Mouse (Mus musculus): ENCODE data around the gene Tiam2. TPM values are rescaled to one million over a fixed set of nuclear protein-coding genes. Genes with fewer than 3 reads are reported as not detected.

The Tiam2 gene
- polyA plus RNA-seq, 1 experiment = 254 TPM

DNA sequence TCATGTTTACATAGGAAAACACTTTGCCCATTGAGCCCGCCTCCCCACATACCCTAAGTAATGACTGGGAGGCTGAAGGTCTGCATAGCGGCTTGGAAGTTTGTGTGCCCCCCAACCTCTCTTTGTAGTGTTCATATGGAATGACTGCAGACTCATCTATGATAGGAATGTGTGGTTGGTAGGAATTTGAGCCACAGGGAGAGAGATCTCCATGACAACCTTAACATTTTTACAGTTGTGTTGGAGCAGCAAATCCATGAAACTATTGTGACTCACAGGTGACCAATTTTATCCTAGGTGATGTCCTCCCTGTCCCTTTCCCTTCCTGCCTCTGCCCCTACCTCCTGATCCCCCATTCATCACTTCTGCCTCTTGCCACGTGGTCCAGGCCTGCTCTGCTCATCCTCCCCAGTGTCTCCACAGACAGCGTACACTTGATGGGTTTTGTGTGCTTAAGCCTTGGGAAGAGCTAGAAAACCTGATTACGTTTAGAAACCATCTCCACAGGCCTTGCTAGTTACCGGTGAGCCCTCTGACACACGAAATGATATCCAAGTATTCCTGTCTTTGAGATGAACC lies 9.9 kb downstream of the Tiam2 start:
- Histone ChIP-seq H3K27ac (ENCODE audit: insufficient read depth, low read depth, low read length) (no peak overlapping the region), H3K4me1 (ENCODE audit: control insufficient read depth, insufficient read depth, low read length) (peaks cover 2% of the 10 kb centered on the region; the same call in 1 of the 2 replicates), H3K4me3 (ENCODE audit: insufficient read depth, low read depth, low read length) (no peak overlapping the region)
- TF ChIP-seq CTCF (IDR thresholded peaks at IDR 0.05; ENCODE audit: insufficient read depth, low read depth, low read length) = no peak
- TF ChIP-seq POLR2A (IDR thresholded peaks at IDR 0.05; ENCODE audit: insufficient read depth, low read depth, low read length) = no peak
- 90% methylated on average over 7 of the region's 7 CpGs for WGBS

DNA sequence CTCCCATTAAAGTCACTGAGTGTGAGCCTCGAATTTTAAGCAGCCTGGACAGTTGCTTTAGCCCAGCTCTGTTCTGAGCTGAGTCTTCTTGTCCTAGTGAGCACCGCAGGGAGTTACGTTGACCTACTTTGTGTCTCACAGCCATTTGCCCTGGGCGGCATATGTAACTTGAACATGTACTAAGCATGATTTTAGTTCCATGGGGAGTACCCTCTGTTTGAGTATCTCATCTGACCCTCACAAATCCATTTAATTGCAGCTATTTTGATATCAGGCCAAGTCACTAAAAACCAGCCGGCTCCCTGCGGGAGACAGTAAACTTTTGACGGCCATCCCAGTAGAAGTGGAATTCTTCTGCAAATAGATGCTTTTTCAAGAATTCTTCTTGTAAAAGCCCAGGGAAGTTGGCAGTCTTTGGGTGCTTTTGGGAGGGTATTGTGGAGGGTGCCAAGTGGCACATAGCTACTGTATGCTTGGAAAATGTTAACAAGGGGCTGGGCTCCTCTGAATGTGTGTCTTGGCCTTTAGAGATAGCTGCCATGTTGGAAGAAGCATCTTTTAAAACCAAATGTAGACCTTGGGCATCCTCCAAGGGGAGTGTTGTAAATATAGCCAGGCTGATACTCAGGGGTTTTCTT lies 10.6 kb downstream of the Tiam2 start:
- Histone ChIP-seq H3K4me3 (ENCODE audit: insufficient read depth, low read depth, low read length) (no peak overlapping the region), H3K27ac (ENCODE audit: insufficient read depth, low read depth, low read length) (no peak overlapping the region), H3K4me1 (ENCODE audit: control insufficient read depth, insufficient read depth, low read length) (peaks cover 2% of the 10 kb centered on the region; the same call in 1 of the 2 replicates)
- WGBS = 68% methylated on average over 7 of the region's 7 CpGs
- TF ChIP-seq CTCF (IDR thresholded peaks at IDR 0.05; ENCODE audit: insufficient read depth, low read depth, low read length) = no peak
- no peak for TF ChIP-seq POLR2A (IDR thresholded peaks at IDR 0.05; ENCODE audit: insufficient read depth, low read depth, low read length)

DNA sequence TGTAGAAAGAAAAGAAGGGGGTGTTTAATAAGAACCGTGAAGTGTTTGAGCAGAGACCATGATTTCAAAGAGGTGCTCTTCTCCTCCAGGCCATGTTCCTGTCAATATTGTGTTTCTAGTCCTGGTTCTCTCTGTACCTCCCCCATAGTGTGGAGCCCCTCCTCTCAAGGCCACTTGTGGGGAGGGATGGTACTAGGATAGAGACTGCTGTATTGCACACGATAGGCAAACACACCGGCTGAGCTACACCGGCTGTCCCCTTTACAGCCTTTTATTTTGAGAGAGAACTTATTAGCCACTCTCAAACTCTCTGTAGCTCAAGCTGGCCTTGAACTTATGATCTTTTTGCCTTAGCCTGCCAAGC lies 11.1 kb downstream of the Tiam2 start:
- H3K4me1 ChIP-seq (ENCODE audit: control insufficient read depth, insufficient read depth, low read length) = peaks cover 2% of the 10 kb centered on the region; the same call in 1 of the 2 replicates
- no peak overlapping the region for H3K4me3 ChIP-seq (ENCODE audit: insufficient read depth, low read depth, low read length)
- WGBS = 60% methylated on average over 4 of the region's 4 CpGs
- TF ChIP-seq CTCF (IDR thresholded peaks at IDR 0.05; ENCODE audit: insufficient read depth, low read depth, low read length) (no peak), POLR2A (IDR thresholded peaks at IDR 0.05; ENCODE audit: insufficient read depth, low read depth, low read length) (no peak)
- H3K27ac ChIP-seq (ENCODE audit: insufficient read depth, low read depth, low read length) = no peak overlapping the region

DNA sequence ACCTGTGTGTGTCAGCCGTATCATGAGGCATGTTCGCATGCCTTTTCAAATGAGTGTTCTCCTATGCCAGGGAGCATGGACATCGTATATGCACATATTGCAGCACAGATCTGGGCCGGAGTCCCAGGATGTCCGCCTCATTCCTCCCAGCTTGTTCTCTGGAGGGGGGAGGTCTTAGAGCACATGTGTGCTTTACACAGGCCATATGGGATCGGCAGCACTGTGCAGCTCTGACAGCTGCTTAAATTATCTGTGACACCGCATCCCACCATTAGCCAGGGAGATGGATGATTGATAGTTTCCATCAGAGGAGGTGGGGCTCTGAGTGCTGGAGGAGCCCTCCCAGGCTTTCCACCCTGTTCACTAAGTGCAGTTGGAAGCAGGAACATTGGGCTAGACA lies 12.4 kb downstream of the Tiam2 start:
- Histone ChIP-seq H3K4me1 (ENCODE audit: control insufficient read depth, insufficient read depth, low read length) (peaks cover 2% of the 10 kb centered on the region; the same call in 1 of the 2 replicates), H3K4me3 (ENCODE audit: insufficient read depth, low read depth, low read length) (no peak overlapping the region), H3K27ac (ENCODE audit: insufficient read depth, low read depth, low read length) (no peak overlapping the region)
- WGBS = 79% methylated on average over 7 of the region's 7 CpGs
- TF ChIP-seq CTCF (IDR thresholded peaks at IDR 0.05; ENCODE audit: insufficient read depth, low read depth, low read length) (no peak), POLR2A (IDR thresholded peaks at IDR 0.05; ENCODE audit: insufficient read depth, low read depth, low read length) (no peak)

DNA sequence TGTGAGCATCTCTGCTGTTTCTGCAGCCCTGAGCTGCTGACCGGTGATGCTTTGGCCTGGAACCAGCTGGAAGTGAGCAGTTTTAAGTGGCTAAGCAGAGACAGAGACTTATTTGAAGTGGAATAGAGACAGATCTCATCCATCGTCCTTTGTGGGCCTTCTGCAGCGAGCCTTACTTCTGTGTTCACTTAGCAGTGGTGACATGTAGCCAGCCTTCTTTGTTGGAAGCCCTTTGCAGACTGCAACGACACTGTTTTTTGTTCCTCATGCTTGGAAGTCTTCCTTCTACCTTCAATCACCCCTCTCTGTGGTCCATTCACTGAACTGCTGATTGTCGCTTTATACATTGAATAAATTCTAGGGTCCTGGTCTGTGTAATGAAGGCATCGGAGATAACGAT lies 18.5 kb downstream of the Tiam2 start:
- 0 out of 2 replicates have a peak overlapping the region, but pooled peaks have one; percentile 29 for H3K27ac ChIP-seq (ENCODE audit: insufficient read depth, low read depth, low read length)
- no peak overlapping the region for H3K4me3 ChIP-seq (ENCODE audit: insufficient read depth, low read depth, low read length)
- H3K4me1 ChIP-seq (ENCODE audit: control insufficient read depth, insufficient read depth, low read length) = peaks cover 5% of the 10 kb centered on the region
- 30% methylated on average over 7 of the region's 7 CpGs for WGBS
- no peak for TF ChIP-seq CTCF (IDR thresholded peaks at IDR 0.05; ENCODE audit: insufficient read depth, low read depth, low read length)
- TF ChIP-seq POLR2A (IDR thresholded peaks at IDR 0.05; ENCODE audit: insufficient read depth, low read depth, low read length) = no peak

DNA sequence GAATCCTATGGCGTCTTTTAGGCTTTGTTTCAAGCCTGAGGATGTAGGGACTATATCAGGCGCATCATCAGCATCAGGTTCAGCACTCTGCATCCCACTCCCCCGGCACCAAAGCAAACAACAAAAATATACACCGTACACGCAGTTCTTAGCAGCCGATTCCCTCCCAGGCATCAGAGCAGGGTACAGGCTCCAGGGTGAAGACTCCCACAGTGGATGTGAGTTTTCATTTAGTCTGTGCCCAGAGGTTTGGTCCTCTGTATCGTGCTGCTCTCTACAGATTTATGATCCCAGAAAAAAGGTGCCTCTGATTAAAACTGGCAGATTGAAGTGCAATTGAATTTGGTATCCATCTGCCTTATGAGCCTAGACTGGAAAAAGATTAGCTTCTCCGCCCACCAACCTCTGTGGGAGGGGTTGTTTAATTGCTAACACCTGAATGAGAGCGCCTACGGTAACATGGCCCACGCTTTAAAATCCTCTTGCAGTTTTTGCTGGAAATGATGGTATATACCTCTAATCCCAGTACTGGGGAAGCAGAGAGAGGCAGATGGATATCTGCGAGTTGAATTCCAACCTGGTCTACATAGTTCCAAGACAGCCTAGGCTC lies 19.0 kb downstream of the Tiam2 start:
- WGBS = 41% methylated on average over 12 of the region's 12 CpGs
- Histone ChIP-seq H3K27ac (ENCODE audit: insufficient read depth, low read depth, low read length) (0 out of 2 replicates have a peak overlapping the region, but pooled peaks have one; percentile 29), H3K4me1 (ENCODE audit: control insufficient read depth, insufficient read depth, low read length) (peaks cover 7% of the 10 kb centered on the region), H3K4me3 (ENCODE audit: insufficient read depth, low read depth, low read length) (no peak overlapping the region)
- TF ChIP-seq POLR2A (IDR thresholded peaks at IDR 0.05; ENCODE audit: insufficient read depth, low read depth, low read length) (no peak), CTCF (IDR thresholded peaks at IDR 0.05; ENCODE audit: insufficient read depth, low read depth, low read length) (no peak)

DNA sequence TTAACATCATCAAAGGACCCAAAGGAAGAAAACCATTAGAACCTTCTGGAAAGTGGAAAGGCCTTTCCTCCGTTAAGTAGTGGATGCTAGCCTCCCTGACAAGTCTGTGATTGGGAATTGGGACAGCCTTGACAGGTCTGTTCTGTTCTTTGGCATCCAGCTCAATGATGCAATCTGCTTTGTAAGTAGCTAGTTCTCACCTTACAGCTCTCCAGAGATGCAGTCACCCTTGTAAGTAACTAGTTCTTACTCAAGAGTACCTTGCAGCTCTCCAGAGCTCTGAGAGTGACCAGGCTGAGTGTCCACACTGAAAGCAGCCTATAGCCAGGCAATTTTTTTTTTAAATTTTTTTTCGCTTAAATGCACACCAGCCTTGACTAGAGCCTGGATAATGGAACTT lies 21.4 kb downstream of the Tiam2 start:
- Histone ChIP-seq H3K4me3 (ENCODE audit: insufficient read depth, low read depth, low read length) (no peak overlapping the region), H3K27ac (ENCODE audit: insufficient read depth, low read depth, low read length) (no peak overlapping the region), H3K4me1 (ENCODE audit: control insufficient read depth, insufficient read depth, low read length) (peaks cover 9% of the 10 kb centered on the region)
- 88% methylated on average over 2 of the region's 2 CpGs for WGBS
- no peak for TF ChIP-seq POLR2A (IDR thresholded peaks at IDR 0.05; ENCODE audit: insufficient read depth, low read depth, low read length)
- no peak for TF ChIP-seq CTCF (IDR thresholded peaks at IDR 0.05; ENCODE audit: insufficient read depth, low read depth, low read length)

DNA sequence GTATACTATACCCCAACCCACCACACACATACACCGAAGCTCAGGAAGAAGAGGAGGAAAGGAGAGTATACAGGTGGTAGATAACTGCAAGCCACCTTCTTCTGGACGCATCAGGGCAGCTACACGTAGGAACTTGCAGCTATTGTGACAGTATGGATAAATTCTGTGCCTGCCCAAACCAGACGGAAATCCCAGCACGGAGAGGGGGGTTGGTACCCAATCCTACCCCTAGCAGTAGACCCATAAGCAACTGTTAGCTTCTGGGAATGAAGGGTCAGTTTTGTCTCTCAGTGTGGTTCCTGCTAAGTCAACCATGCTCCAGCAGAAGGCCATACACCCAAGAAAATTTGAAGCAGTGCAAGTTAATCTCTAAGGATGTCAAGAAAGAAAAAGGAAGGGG lies 23.0 kb downstream of the Tiam2 start:
- Histone ChIP-seq H3K4me1 (ENCODE audit: control insufficient read depth, insufficient read depth, low read length) (peaks cover 9% of the 10 kb centered on the region), H3K4me3 (ENCODE audit: insufficient read depth, low read depth, low read length) (no peak overlapping the region), H3K27ac (ENCODE audit: insufficient read depth, low read depth, low read length) (no peak overlapping the region)
- no peak for TF ChIP-seq POLR2A (IDR thresholded peaks at IDR 0.05; ENCODE audit: insufficient read depth, low read depth, low read length)
- TF ChIP-seq CTCF (IDR thresholded peaks at IDR 0.05; ENCODE audit: insufficient read depth, low read depth, low read length) = no peak
- WGBS = 93% methylated on average over 5 of the region's 5 CpGs

DNA sequence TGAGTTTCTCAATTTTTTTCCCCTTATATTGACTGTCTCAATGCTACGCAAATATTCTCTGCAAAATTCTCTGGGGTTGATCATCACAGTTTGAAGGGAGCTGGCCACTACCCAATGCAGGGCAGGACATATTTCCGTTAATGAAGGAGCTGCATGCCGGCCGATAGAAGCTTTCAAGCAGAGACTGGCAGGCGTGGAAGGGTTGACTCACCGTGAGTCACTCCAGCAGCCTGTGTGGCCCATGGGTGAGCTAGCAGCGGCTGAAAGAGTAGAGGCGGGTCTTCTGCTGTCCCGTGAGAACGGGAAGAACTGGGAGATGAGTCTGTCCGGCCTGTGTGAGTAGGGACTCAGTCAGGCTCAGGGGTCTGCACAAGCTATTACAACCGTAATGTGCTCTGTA lies 23.6 kb downstream of the Tiam2 start:
- WGBS = 57% methylated on average over 12 of the region's 12 CpGs
- TF ChIP-seq CTCF (IDR thresholded peaks at IDR 0.05; ENCODE audit: insufficient read depth, low read depth, low read length) (no peak), POLR2A (IDR thresholded peaks at IDR 0.05; ENCODE audit: insufficient read depth, low read depth, low read length) (no peak)
- peaks cover 7% of the 10 kb centered on the region for H3K4me1 ChIP-seq (ENCODE audit: control insufficient read depth, insufficient read depth, low read length)
- H3K27ac ChIP-seq (ENCODE audit: insufficient read depth, low read depth, low read length) = no peak overlapping the region
- no peak overlapping the region for H3K4me3 ChIP-seq (ENCODE audit: insufficient read depth, low read depth, low read length)

Measured in olfactory bulb, adult 2 months (tissue).